Mouse (Mus musculus): ENCODE measurements around the gene Fam163a.
A peak's percentile ranks its signal among the peaks of the same experiment; 100 is the strongest.
"Not testable (repeated sequence)": the region's sequence is repeated elsewhere in the genome, so short reads cannot be mapped to it uniquely, and the experiment has no call there.

The Fam163a gene

GRCm38 (mm10) chr1:156204656-156205131 lies at the start of gene Fam163a:
Gene Fam163a (minus strand): TSS chr1:156205026.
- peak; percentile 43 to 69 for DNase-seq

- not testable (repeated sequence) for DNase-seq
Observed at GRCm38 (mm10) chr1:156251096-156251495, 46.3 kb upstream of the Fam163a start.

GRCm38 (mm10) chr1:156247893-156248292 lies 43.1 kb upstream of the Fam163a start:
- DNase-seq = no peak

GRCm38 (mm10) chr1:156241713-156242348 lies 37.0 kb upstream of the Fam163a start:
- DNase-seq = peak; percentile 51 to 77

GRCm38 (mm10) chr1:156241035-156241434 lies 36.2 kb upstream of the Fam163a start:
- peak; percentile 34 to 61 for DNase-seq

- DNase-seq = no peak
Observed at GRCm38 (mm10) chr1:156231122-156231521, 26.3 kb upstream of the Fam163a start.

GRCm38 (mm10) chr1:156230339-156231089 lies 25.7 kb upstream of the Fam163a start:
- peak in 1 of 2 experiments; percentile 36 for DNase-seq

GRCm38 (mm10) chr1:156229448-156229847 lies 24.6 kb upstream of the Fam163a start:
- DNase-seq = peak; percentile 65 to 79

- no peak for DNase-seq
Observed at GRCm38 (mm10) chr1:156228728-156229127, 23.9 kb upstream of the Fam163a start.

- no peak for DNase-seq
Observed at GRCm38 (mm10) chr1:156226903-156227302, 22.1 kb upstream of the Fam163a start.

- DNase-seq = peak in 1 of 2 experiments; percentile 57
Observed at GRCm38 (mm10) chr1:156222205-156223000, 17.6 kb upstream of the Fam163a start.

GRCm38 (mm10) chr1:156221327-156221726 lies 16.5 kb upstream of the Fam163a start:
- DNase-seq = peak; percentile 73

- no peak for DNase-seq
Observed at GRCm38 (mm10) chr1:156218573-156218972, 13.7 kb upstream of the Fam163a start.

- no peak for DNase-seq
Observed at GRCm38 (mm10) chr1:156217941-156218340, 13.1 kb upstream of the Fam163a start.

GRCm38 (mm10) chr1:156217393-156217792 lies 12.6 kb upstream of the Fam163a start:
- DNase-seq = peak in 1 of 2 experiments; percentile 33

- DNase-seq = no peak
Observed at GRCm38 (mm10) chr1:156216249-156216648, 11.4 kb upstream of the Fam163a start.

- peak; percentile 33 to 78 for DNase-seq
Observed at GRCm38 (mm10) chr1:156214651-156215050, 9.8 kb upstream of the Fam163a start.

- no peak for DNase-seq
Observed at GRCm38 (mm10) chr1:156212923-156213322, 8.1 kb upstream of the Fam163a start.

- no peak for DNase-seq
Observed at GRCm38 (mm10) chr1:156211809-156212317, 7.0 kb upstream of the Fam163a start.

GRCm38 (mm10) chr1:156205164-156205563 lies 338 bp upstream of the Fam163a start:
- DNase-seq = no peak

- DNase-seq = no peak
Observed at GRCm38 (mm10) chr1:156203961-156204655, 718 bp downstream of the Fam163a start.

- DNase-seq = no peak
Observed at GRCm38 (mm10) chr1:156202661-156203060, 2.2 kb downstream of the Fam163a start.

Data from kidney, postnatal 36 days (tissue).